Mouse (Mus musculus) kidney, adult 2 months (tissue): ENCODE measurements around the gene Tcte1. TPM values are rescaled to one million over a fixed set of nuclear protein-coding genes. Genes with fewer than 3 reads are reported as not detected.

Source experiments
- DNase-seq: peaks from one replicate; pipeline ENCODE4 v3.0.0; 2021
- H3K27ac ChIP-seq: fragments of 200-500 bp; 2 replicates; pipeline ENCODE4 v1.5.1; 2012; ENCODE audit warnings: low read depth, low read length, control low read depth, inconsistent platforms; ENCODE audit not compliant: insufficient read depth
- H3K27me3 ChIP-seq: fragments of 200-500 bp; replicated peaks from 2 replicates; pipeline ENCODE4 v1.6.1; 2012; ENCODE audit warnings: mild to moderate bottlenecking, moderate library complexity, low read length, inconsistent platforms; ENCODE audit not compliant: control insufficient read depth, insufficient read depth
- H3K36me3 ChIP-seq: fragments of 200-500 bp; 2 replicates; pipeline ENCODE4 v1.6.1; 2012; ENCODE audit warnings: mild to moderate bottlenecking, moderate library complexity, low read length, inconsistent platforms; ENCODE audit not compliant: control insufficient read depth, insufficient read depth
- H3K4me1 ChIP-seq: fragments of 200-500 bp; 2 replicates; pipeline ENCODE4 v1.6.1; 2011; ENCODE audit warnings: low read length; ENCODE audit not compliant: control insufficient read depth, insufficient read depth
- H3K4me3 ChIP-seq: fragments of 200-500 bp; 2 replicates; pipeline ENCODE4 v1.5.1; 2011; ENCODE audit warnings: mild to moderate bottlenecking, low read depth, low read length, control low read depth; ENCODE audit not compliant: insufficient read depth
- CTCF ChIP-seq: fragments of 200-500 bp; conservative IDR thresholded peaks from 2 replicates; pipeline ENCODE4 v1.5.1; 2011; ENCODE audit warnings: low read depth, mild to moderate bottlenecking, control low read depth, low read length, moderate library complexity, mixed read lengths; ENCODE audit not compliant: insufficient read depth, insufficient read length
- POLR2A ChIP-seq: fragments of 200-500 bp; IDR thresholded peaks from one replicate; pipeline ENCODE4 v1.6.1; 2011; ENCODE audit warnings: low read depth, low read length, control low read depth
- WGBS: fragments of 180-500 bp; shearing (Covaris S2); methylation state at CpG from one replicate; pipeline ENCODE4 v1.1.7; 2018; 5-methylcytosine and 5-hydroxymethylcytosine counted together
- polyA plus RNA-seq: library from polyadenylated mRNA; depleted of rRNA; stranded (reverse); fragments of >200 nt; gene quantifications from 2 replicates; pipeline ENCODE4 v1.2.3, GENCODE M21; 2012

The Tcte1 gene
- polyA plus RNA-seq, 1 experiment, result 0.09 TPM

GRCm38 (mm10) chr17:45542705-45543104 lies 19.5 kb downstream of the Tcte1 start:
- no peak overlapping the region for H3K4me3 ChIP-seq
- H3K4me1 ChIP-seq, result no peaks in the 10 kb centered on the region
- no peaks in the 10 kb centered on the region for H3K36me3 ChIP-seq
- DNase-seq, result no peak
- no peak for TF ChIP-seq CTCF
- no peak for TF ChIP-seq POLR2A
- WGBS, result 39% methylated on average over 2 of the region's 2 CpGs
- no peak overlapping the region for H3K27ac ChIP-seq
- no peaks in the 10 kb centered on the region for H3K27me3 ChIP-seq

DNA sequence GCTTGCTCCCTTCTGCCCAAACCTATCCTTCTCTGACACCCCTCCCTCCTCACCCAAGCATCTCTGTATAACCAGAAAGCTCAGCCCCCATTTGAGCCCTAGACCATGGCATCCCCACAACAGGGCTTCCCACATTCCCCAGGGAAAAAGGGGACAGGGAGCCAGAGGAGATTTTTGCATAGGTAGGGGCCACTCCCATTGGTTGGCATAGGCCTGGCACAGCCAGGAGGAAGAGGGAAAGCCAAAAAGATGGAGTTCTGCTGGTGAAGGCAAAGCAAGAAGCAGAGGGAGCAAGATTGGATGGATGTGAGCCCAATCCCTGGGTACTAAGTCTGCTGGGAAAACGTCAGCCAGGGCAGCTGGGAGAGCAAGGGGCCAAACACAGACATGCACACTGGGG lies 19.9 kb downstream of the Tcte1 start:
- 30% methylated on average over 1 of the region's 1 CpGs for WGBS
- DNase-seq, result no peak
- Histone ChIP-seq H3K27ac (no peak overlapping the region), H3K36me3 (no peaks in the 10 kb centered on the region), H3K4me1 (no peaks in the 10 kb centered on the region), H3K4me3 (no peak overlapping the region), H3K27me3 (no peaks in the 10 kb centered on the region)
- TF ChIP-seq POLR2A (no peak), CTCF (no peak)

DNA sequence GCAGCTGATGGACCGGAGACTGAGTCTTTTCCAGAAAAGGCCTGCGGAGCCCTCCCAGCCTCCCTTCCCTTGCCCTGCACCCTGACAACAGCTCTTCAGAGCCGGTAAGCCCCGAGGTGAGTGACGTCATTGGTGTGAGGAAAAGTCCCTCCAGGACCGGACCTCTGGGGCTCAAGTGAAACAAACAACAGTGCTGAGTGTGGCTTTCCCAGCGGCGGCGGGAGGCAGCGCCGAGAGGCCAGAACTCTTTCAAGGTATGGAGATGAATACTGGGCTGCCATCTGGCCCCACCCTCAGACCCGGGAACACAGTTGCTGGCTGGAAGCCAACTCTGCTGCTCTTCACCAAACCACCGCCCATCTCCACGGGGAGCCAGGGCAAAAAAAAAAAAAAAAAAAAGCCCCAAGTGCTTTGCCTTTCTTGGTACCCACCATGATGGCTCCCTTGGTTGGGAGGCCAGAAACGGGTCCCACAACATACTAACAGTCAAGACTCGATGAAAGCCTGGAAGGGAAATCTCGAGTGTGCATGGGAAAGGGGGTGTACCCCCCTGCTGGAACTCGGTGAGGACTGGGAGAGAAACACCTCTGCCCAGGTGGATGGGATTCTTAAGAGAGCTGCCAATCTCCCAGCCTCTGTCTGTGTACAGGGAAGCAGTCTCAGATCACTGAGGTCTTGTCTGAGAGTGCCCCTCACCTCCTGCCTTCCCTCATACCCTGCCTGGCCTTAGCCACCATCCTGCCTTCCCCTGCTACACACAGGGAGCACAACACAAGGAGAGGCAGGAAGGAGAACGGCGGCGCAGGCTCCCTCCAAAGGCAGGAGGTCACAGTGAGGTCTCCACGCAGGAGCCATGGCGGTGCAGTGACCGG lies 21.0 kb downstream of the Tcte1 start:
- WGBS, result 16% methylated on average over 24 of the region's 24 CpGs
- peaks cover 2% of the 10 kb centered on the region; the same call in 1 of the 2 replicates for H3K27me3 ChIP-seq
- H3K4me3 ChIP-seq, result no peak overlapping the region
- no peak overlapping the region for H3K27ac ChIP-seq
- DNase-seq, result no peak
- no peaks in the 10 kb centered on the region for H3K36me3 ChIP-seq
- TF ChIP-seq POLR2A, result no peak
- no peak for TF ChIP-seq CTCF
- H3K4me1 ChIP-seq, result no peaks in the 10 kb centered on the region

DNA sequence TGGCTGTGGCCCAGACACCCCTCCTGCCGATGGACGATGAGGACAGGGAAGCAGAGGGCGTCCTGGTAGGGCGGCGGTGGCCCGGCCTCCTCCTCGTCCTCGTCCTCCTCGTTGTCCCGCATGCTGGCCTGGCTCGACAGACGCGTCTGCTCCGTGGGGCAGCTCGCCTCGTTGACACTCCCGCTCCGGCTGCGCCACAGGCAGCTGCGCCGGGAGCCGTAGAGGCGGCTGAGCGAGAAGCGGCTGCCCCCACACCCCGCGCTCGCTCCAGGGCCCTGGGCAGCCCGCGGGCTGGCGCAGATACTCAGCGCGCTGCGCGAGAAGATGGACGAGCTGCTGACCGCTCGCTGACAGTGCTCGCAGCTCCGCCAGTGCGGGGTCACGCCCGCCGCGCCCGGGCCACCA lies 21.6 kb downstream of the Tcte1 start:
- WGBS, result 8% methylated on average over 46 of the region's 46 CpGs
- H3K4me3 ChIP-seq, result no peak overlapping the region
- TF ChIP-seq CTCF, result no peak
- TF ChIP-seq POLR2A, result no peak

GRCm38 (mm10) chr17:45545278-45545961 lies 22.2 kb downstream of the Tcte1 start:
- no peak overlapping the region for H3K27ac ChIP-seq
- WGBS, result 9% methylated on average over 74 of the region's 74 CpGs
- H3K36me3 ChIP-seq, result no peaks in the 10 kb centered on the region
- H3K4me3 ChIP-seq, result no peak overlapping the region
- H3K4me1 ChIP-seq, result no peaks in the 10 kb centered on the region
- H3K27me3 ChIP-seq, result peaks cover 5% of the 10 kb centered on the region
- TF ChIP-seq POLR2A (no peak), CTCF (no peak)
- DNase-seq, result no peak

More for the DNA sequence above, 21.6 kb downstream of the Tcte1 start:
- no peak overlapping the region for H3K27ac ChIP-seq
- no peaks in the 10 kb centered on the region for H3K36me3 ChIP-seq
- DNase-seq, result no peak
- H3K27me3 ChIP-seq, result peaks cover 5% of the 10 kb centered on the region
- no peaks in the 10 kb centered on the region for H3K4me1 ChIP-seq

GRCm38 (mm10) chr17:45546941-45547340 lies 23.7 kb downstream of the Tcte1 start:
- 76% methylated on average over 16 of the region's 16 CpGs for WGBS

DNA sequence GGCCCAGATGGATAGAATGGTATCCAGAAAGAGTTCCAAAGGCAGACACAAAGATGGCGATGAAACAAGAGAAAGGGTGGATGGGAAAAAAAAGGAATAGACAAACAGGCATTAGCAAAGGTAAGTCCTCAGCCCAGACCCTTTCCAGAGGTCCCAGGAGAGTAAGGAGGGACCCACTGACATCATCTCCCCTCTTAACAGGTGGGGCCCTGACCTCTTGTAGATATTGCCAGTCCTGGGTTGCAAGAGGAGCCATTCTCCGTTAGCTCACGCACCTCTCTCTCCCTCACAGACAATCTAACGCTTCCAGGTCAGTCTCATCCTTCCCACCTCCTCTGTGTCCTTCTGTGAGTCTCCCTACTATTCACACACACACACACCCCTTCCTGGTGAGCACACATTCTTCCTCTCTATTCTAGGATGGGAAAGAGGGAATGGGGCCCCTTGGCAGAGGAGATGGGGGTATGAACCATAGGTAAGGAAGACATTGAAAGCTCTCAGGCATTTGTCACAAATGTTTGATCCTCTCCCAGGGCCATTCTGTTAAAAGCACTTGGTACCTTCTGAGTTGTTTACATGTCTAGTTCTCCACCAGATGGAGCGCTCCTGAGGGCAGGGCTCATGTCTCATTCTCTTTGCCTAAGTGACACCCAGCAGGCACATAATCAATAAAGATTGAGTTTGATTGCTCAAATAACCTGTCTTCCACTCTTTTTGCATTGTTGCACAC lies 24.4 kb downstream of the Tcte1 start:
- H3K4me1 ChIP-seq, result no peaks in the 10 kb centered on the region
- no peaks in the 10 kb centered on the region for H3K36me3 ChIP-seq
- no peak for TF ChIP-seq POLR2A
- no peak for TF ChIP-seq CTCF
- no peak overlapping the region for H3K27ac ChIP-seq
- no peak for DNase-seq
- WGBS, result 88% methylated on average over 5 of the region's 5 CpGs
- H3K27me3 ChIP-seq, result peaks cover 5% of the 10 kb centered on the region
- no peak overlapping the region for H3K4me3 ChIP-seq

More at GRCm38 (mm10) chr17:45546941-45547340, 23.7 kb downstream of the Tcte1 start:
- Histone ChIP-seq H3K36me3 (no peaks in the 10 kb centered on the region), H3K27me3 (peaks cover 5% of the 10 kb centered on the region), H3K4me1 (no peaks in the 10 kb centered on the region), H3K4me3 (no peak overlapping the region), H3K27ac (no peak overlapping the region)
- TF ChIP-seq POLR2A (no peak), CTCF (no peak)
- no peak for DNase-seq
